Mouse (Mus musculus) spleen, postnatal 36 days (tissue): Measurements from ENCODE around the gene 2010111I01Rik.

Source experiments
- DNase-seq, 2 experiments: peaks; one replicate each; pipeline ENCODE4 v3.0.0; 2022; ENCODE audit warnings: low spot score in 2 of 2, mixed read lengths in 1 of 2

Gene 2010111I01Rik

DNA sequence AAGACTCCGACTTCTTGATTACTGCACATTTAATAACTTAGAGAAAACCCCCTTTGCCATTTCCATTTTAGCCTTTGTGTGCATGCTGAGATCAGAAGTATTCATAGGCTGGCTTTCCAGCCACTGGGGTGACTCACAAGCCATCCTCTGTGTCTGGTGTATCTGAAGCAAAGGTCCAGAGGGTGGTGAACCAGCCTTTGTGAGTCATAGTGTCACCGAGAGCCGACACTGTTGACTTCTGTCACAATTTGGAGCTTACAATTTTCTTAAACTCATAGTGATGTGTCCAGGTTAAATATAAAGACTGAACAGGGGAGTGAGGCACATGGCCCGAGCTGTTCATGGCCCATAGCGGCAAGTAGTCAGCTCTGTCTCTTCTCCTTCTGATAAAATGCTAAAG, 278.9 kb downstream of the 2010111I01Rik start:
- no peak for DNase-seq

DNA sequence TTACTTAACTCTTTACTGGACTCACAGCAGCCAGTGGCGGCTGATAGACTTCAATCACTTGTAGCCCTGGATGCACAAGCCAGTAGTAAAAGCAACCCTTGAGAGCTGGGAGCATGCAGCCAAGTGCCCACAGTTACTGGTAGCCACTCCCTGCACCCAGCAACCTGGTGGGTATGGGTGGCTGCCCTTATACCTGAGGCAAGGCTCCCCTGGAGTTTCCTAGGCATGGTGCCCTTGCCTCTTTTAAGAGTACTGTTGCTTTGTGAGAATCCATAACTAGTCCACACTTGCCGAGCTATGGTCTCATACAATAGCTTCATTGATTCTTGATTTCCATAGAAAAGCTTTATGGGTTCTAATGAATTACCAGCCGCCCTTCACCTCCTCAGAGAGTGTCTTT, 279.7 kb downstream of the 2010111I01Rik start:
- DNase-seq, result no peak

GRCm38 (mm10) chr13:63245218-63245617, 280.5 kb downstream of the 2010111I01Rik start:
- DNase-seq, result no peak

DNA sequence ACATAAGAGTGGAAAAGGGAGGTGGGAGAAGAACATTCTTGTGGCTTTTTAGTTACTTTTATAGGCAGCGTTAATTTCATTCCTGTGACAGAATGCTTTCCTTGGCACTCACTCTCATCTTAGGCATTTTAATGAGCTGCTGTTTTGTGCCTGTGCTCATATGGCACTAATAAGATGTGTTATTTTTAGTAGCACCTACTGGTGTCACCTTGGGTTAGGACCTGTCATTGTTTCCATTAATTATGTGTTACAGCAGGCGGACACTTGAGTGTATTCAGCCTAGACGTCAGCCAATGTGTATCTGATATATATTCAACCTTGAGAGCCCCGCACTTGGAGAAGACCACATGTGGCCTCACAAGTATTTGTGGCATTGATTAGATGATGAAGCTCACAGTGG, 281.1 kb downstream of the 2010111I01Rik start:
- no peak for DNase-seq

DNA sequence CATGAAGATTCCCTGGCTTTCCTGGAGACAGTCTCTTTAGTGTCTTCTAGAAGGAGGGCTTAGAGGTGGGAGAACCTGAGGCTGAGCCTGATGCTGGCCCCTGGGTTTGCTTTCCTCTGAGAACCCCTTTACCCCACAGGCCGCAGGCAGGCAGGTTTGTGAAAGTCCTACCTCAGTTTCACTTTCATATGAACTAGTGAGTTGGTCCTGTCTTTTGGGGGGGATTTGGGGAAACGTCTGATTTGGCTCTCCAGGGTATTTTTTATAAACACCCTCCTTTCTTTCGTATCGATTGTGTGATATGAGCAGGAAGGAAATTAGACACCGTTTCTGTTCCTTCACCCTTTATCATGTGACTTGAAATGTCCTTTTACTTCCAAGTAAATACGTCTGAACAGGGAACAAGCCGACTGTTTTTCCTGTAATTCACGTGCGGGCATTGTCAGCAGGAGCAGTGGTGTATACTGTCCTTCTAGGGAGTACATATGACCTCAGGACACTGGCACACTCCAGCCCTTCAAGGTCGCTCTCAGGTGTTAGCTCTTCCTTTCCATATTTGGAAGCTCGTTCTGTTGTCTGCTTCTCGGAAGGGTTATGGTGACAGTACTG, 281.7 kb downstream of the 2010111I01Rik start:
- no peak for DNase-seq

DNA sequence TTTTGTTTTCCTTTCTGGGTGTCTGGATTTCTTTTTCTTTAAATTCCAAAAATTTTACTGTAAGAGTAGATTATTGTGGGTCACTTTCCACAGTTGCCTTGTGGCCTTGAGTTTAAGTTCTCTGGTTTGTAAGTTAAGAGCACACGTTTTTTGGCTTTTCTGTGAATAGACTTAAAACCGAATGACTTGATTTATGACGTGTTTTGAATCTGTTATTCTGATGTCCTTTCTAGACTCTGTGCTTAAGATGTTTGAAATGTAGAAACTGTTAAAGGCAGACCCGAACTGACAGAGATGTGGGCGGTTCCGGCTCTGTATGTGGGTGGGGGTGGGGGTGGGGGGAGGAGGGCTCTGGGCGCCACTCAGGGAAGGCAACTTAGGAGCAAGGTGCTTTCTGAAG, 282.3 kb downstream of the 2010111I01Rik start:
- no peak for DNase-seq

- DNase-seq, result no peak
Observed at GRCm38 (mm10) chr13:63247631-63248030, 282.9 kb downstream of the 2010111I01Rik start.

GRCm38 (mm10) chr13:63248318-63248717, 283.6 kb downstream of the 2010111I01Rik start:
- DNase-seq, result no peak

GRCm38 (mm10) chr13:63249171-63249570, 284.5 kb downstream of the 2010111I01Rik start:
- no peak for DNase-seq

DNA sequence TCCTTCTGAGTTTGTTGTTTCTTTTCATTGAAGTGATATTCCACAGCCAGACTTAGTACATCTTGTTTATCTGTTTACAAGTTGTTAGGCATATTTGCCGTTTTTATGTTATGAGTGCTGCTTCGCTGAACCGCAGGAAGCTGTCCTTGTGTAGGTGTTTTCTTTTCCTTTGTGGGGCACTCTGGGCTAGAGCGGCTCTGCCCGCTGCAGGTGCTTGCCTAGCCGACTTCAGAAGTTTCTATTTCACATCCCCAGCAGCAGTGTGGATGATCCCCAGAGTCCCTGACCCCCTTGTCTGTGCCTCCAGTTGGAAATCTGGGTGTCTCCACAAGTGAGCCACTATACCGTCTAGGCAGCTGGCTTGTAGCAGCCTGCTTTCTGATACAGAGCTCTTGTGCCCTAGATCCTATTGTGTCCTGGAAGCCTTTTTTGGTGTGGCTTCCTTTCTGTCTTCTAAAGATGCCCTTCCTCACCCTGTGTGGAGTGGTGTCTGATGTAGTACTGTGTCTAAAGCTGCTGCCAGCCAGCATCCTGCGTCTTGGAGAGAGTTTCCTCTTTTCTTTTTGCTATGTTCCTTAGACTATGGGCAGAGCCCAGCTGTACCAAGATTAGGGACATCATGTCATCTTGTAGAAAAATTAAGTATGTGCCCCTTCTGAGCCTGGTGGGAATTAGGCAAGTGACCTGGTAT, 285.2 kb downstream of the 2010111I01Rik start:
- no peak for DNase-seq

DNA sequence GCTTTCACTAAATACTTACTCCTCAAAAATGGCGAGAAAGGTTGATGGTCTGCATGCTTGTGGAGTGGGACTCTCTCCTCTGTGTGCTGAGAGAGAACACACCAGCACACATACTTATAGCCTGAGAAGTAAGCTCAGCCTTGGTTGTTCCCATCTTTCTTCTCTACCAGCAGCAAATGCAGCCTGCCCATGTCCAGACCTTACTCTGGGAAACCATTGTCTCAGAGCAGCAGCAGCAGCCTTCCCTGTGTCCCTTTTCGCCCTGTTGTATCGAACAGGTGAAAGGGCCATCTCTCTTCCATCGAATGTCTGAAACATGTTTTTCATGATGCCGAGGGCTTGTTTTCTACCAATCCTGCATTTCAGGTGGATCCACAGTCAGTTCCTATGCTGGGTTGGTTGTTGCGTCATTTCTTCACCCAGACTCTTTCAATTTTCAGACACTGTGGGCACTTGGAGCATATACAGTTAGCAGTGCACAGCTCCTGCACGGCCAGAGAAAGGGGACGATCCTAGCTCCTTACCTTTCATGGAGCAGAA, 285.8 kb downstream of the 2010111I01Rik start:
- no peak for DNase-seq

DNA sequence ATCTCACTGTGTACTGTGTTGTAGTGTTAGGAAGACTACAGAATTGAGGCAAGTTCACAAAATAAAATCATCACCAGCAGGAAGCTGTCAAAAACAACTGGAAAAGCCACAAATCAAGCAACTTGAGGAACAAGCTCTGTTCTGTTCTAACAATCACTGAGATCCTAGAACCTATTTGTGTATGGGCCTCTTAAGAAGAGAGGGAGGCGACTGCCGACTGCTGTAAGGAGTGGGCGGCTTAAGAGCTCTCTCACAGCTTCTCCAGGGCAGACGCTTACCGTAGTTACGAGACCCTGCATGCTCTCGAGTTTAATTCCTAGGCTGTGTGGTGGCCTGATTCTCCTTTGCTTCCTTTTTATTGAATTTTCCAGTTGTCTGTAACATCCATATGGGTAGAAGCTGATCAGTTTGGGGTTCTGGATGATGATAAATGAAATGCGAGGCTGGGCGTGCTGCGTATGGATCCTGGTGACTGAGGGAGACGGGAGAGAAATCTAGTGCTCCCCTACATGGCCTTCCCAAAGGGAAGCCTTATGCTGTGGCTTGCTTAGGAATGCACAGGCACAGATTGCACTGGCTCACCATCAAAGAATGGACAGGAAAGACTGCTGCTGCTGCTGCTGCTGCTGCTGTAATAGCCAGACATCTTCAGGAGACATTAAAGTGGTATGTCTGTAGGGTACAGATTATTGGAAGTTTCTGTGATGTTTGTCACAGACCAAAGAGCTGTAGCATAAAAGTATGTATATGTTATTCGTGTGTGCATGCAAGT, 286.6 kb downstream of the 2010111I01Rik start:
- no peak for DNase-seq

DNA sequence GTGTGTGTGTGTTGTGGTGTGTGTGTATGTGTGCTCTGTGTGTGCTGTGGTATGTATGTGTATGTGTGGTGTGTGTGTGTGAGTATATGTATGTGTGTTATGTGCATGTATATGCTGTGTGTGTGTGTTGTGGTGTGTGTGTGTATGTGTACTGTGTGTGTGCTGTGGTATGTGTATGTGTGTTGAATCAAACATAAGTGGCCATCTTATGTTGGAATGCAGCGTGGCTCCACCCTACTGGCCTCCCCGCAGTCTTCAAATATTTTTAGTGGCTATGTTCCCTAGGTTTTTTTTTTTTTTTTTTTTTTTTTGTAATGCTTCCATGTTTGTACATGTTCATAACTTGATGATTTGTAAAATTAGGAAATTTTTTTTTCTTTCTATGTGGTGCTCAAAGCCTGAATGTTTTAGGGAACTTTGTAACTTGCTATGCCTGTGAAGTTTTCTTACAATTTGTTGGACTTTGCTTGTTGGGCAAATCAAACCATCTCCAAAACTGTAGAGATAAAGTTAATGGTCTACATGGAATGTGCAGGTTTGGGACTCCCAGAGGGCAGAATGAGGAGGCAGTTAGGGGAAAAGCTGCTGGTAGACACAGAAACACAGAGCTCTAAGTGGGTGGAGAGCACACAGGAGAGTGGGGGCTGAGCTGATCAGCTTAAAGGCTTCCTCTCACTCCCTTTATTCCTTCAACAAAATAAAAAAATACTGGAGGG, 287.8 kb downstream of the 2010111I01Rik start:
- no peak for DNase-seq

DNA sequence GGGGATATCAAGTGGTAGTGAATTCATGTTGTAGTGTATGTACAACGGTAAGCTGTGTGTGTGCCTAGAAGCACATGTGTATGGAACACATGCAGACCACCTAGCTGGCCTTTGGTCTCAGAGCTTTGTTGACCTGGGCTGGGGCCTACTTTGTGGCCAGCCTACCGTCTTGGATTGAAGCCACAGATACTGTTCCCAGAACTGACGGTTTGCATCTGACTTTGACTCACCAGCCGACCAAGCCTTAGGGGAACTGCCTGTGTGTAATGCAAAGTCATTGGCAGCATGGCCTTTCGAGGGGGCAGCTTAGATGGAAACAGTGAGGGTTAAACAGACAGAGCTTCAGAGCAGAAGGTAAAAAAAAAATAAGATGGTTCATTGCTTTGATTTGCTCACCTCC, 288.5 kb downstream of the 2010111I01Rik start:
- no peak for DNase-seq

- no peak for DNase-seq
Observed at GRCm38 (mm10) chr13:63253886-63254636, 289.4 kb downstream of the 2010111I01Rik start.

DNA sequence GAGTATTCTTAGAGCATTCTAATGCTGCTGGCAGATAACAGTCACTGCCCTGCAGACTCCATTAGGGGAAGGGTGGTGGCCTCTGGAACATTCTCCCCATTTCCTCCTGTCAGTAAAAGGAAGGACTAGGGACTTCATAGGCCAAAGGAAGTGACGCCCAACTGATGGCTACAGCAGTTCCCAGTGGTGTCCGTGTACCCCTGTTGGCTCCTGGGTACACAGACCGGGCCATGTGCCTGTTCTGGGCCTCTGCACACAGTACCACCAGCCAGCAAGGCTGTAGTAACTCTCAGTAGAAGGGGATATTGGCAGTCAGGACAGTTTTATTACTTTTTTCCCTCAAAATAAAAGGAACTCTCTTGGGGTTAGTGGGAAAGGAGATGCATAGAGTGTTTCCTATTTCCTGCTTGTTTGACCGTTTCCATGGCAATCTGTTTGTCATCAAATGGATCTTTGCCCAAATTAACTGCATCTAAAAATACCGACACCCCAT, 290.9 kb downstream of the 2010111I01Rik start:
- DNase-seq, result no peak

- no peak for DNase-seq
Observed at GRCm38 (mm10) chr13:63256146-63256545, 291.5 kb downstream of the 2010111I01Rik start.

GRCm38 (mm10) chr13:63256807-63257206, 292.1 kb downstream of the 2010111I01Rik start:
- no peak for DNase-seq

DNA sequence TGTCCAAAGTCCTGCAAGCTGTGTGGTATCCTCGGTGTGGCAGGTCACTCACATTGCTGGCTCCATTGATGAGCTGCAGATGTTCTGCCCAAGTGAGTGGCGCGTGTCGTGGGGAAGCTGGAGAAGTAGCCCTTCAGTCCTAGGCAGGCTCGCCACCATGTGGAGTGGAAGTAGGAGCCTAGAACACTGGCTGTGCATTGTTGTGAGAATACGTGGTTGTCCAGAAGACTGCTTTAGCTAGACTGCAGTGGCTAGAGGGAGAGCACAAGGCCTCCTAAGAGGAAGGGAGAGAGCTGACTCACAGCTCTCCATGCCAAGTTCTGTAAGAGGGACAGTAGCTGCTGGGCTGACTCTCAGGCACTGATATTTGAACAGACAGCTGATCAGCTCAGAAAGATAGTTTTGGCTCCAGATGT, 293.5 kb downstream of the 2010111I01Rik start:
- no peak for DNase-seq

- DNase-seq, result no peak
Observed at GRCm38 (mm10) chr13:63258671-63259070, 294.0 kb downstream of the 2010111I01Rik start.

DNA sequence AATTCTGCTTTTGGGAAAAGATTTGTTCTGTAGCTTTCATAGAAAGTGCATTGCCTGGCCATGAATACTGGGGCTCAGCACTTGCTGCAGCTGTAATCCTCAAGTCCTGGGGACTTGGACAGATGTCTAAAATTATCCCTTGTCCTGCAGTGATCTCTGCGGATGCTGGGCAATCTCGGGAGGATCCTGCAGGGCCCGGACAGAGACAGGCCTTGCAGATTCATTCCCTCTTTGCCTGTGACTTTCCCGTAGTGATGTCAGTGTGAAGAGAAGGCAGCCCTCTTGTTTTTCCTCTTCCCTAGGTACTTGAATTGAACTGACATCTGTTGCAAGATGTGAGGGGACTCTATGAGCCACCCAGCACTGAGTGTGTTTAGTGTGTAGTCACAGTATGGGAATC, 295.4 kb downstream of the 2010111I01Rik start:
- no peak for DNase-seq
